Mouse (Mus musculus): ENCODE data around the gene Rps12-ps3. TPM values are rescaled to one million over a fixed set of nuclear protein-coding genes. Genes with fewer than 3 reads are reported as not detected.

Rps12-ps3 gene
- polyA plus RNA-seq, 1 experiment from 2014 or later, result 25.3 TPM

DNA sequence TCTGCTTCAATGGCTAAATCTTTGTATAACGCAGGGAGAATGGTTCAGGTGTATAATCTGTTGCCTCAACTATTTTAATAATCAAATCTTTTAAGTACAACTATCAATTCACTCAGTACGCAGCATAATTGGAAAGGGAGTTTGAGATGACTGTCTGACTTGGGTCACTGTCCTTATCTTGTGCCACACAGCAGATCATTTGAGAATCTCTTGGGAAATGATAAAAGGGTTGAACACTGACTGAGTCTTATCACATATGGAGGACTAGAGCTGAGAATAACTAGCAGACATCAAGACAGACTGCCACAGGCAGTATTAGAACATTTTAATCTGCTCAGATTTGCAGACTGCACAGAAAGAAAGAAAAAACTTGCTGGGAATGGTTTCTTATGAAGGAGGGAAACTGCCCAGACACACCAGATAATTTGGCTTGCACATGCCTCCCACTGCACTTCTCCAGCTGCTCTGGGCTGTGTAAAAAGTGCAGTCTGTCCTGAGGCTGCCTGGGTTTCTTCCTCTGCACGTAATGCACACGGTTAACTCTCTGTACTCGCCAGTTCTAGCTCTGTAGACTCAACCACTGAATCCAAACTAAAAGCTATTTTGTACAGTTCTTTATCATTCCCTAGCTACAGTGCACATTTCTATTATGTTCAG is 29.8 kb upstream of the Rps12-ps3 start:
- DNase-seq (ENCODE audit: low spot score) (no peak), ATAC-seq (no peak)
- no peak overlapping the region for H3K4me2 ChIP-seq (replicated peaks; ENCODE audit: low read depth, low read length)
- TF ChIP-seq CTCF (IDR thresholded peaks at IDR 0.05), result no peak
- no peak for TF ChIP-seq EP300 (IDR thresholded peaks at IDR 0.05)
- no peaks in the 10 kb centered on the region for H3K27me3 ChIP-seq (replicated peaks; ENCODE audit: insufficient read depth, low read length)
- no peak overlapping the region for H3K27ac ChIP-seq (ENCODE audit: low read length)
- H3K9me3 ChIP-seq (ENCODE audit: low read length), result no peaks in the 10 kb centered on the region
- H3K4me3 ChIP-seq (ENCODE audit: low read depth, low read length), result no peak overlapping the region
- no peaks in the 10 kb centered on the region for H3K36me3 ChIP-seq (ENCODE audit: insufficient read depth, low read length)
- WGBS, result 82% methylated on average over 5 of the region's 5 CpGs
- no peak overlapping the region for H3K9ac ChIP-seq (replicated peaks; ENCODE audit: low read depth)
- H3K4me1 ChIP-seq (ENCODE audit: insufficient read depth, low read depth, low read length), result no peaks in the 10 kb centered on the region

DNA sequence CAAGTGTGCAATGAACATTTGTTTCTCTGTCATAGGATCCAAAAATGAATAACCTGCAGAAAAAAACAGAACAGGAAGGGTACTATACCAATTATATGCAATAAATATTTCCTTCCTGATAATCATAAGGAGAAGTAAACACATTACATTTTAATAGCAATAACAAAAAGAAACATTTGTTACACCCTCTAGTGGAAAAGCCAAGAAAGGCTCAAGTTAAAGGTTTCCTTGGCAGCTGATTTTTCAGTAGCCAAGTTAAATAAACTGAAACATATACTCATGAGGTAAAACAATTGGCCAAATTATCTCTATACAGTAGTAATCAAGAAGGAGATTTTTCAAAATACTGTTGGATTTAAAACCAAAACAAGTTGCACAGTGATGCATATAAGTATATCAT is 6.8 kb upstream of the Rps12-ps3 start:
- H3K9me3 ChIP-seq (ENCODE audit: low read length), result no peaks in the 10 kb centered on the region
- ATAC-seq, result no peak
- no peak overlapping the region for H3K4me2 ChIP-seq (replicated peaks; ENCODE audit: low read depth, low read length)
- no peak overlapping the region for H3K9ac ChIP-seq (replicated peaks; ENCODE audit: low read depth)
- H3K36me3 ChIP-seq (ENCODE audit: insufficient read depth, low read length), result no peaks in the 10 kb centered on the region; the same call in 1 of the 2 replicates
- TF ChIP-seq CTCF (IDR thresholded peaks at IDR 0.05) (peak; percentile 25; the same call in 1 of the 2 replicates), EP300 (IDR thresholded peaks at IDR 0.05) (no peak)
- DNase-seq (ENCODE audit: low spot score), result no peak
- no peaks in the 10 kb centered on the region for H3K27me3 ChIP-seq (replicated peaks; ENCODE audit: insufficient read depth, low read length)
- H3K4me3 ChIP-seq (ENCODE audit: low read depth, low read length), result no peak overlapping the region
- no peaks in the 10 kb centered on the region for H3K4me1 ChIP-seq (ENCODE audit: insufficient read depth, low read depth, low read length)
- no peak overlapping the region for H3K27ac ChIP-seq (ENCODE audit: low read length)

DNA sequence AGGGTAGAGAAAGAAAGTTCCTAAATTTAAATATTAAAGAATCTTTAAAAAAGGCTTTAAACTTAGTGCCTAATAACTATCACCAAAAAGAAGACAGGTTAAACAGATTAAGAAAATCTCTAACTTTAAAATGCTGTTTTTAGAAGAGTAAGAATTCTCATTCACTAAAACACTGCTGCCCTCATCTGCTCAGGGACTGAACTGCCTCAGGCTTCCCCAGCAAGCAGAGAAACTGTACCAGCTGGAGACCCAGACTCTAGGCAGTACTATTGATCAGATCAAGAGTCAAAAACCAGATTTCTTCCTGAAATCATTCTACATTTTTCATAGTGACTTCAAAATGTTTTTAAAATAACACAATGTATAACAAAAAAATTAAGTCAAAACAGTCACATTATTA is 5.5 kb upstream of the Rps12-ps3 start:
- peak; percentile 42 for DNase-seq (ENCODE audit: low spot score)
- no peaks in the 10 kb centered on the region for H3K27me3 ChIP-seq (replicated peaks; ENCODE audit: insufficient read depth, low read length)
- no peak for ATAC-seq
- no peak overlapping the region for H3K4me2 ChIP-seq (replicated peaks; ENCODE audit: low read depth, low read length)
- H3K4me1 ChIP-seq (ENCODE audit: insufficient read depth, low read depth, low read length), result no peaks in the 10 kb centered on the region
- H3K9me3 ChIP-seq (ENCODE audit: low read length), result no peaks in the 10 kb centered on the region
- no peaks in the 10 kb centered on the region; the same call in 1 of the 2 replicates for H3K36me3 ChIP-seq (ENCODE audit: insufficient read depth, low read length)
- H3K9ac ChIP-seq (replicated peaks; ENCODE audit: low read depth), result no peak overlapping the region
- no peak overlapping the region for H3K27ac ChIP-seq (ENCODE audit: low read length)
- H3K4me3 ChIP-seq (ENCODE audit: low read depth, low read length), result no peak overlapping the region
- TF ChIP-seq EP300 (IDR thresholded peaks at IDR 0.05) (no peak), CTCF (IDR thresholded peaks at IDR 0.05) (peak; percentile 56)

DNA sequence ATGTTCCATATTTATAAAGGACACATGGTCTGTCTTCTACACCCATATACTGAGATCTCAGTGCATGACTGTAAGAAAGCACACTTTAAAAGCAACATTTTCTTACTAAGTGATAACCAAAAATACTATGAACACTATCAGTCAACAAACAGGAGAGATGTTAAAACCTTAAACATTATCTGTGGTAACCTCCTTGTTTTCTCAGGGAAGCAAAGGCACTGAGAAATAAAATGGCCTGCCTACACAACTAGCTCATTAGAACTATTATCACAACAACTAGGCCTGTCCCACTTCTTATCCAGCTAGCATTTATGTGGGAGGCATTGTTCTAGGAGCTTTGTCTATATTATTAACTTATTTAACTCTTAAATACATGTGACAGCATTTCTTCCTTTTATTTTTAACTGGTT is 8.7 kb downstream of the Rps12-ps3 start:
- Histone ChIP-seq H3K4me3 (ENCODE audit: low read depth, low read length) (no peak overlapping the region), H3K9ac (replicated peaks; ENCODE audit: low read depth) (no peak overlapping the region), H3K4me2 (replicated peaks; ENCODE audit: low read depth, low read length) (no peak overlapping the region), H3K36me3 (ENCODE audit: insufficient read depth, low read length) (no peaks in the 10 kb centered on the region), H3K27me3 (replicated peaks; ENCODE audit: insufficient read depth, low read length) (no peaks in the 10 kb centered on the region), H3K27ac (ENCODE audit: low read length) (no peak overlapping the region), H3K4me1 (ENCODE audit: insufficient read depth, low read depth, low read length) (no peaks in the 10 kb centered on the region), H3K9me3 (ENCODE audit: low read length) (no peaks in the 10 kb centered on the region)
- TF ChIP-seq CTCF (IDR thresholded peaks at IDR 0.05), result no peak
- TF ChIP-seq EP300 (IDR thresholded peaks at IDR 0.05), result no peak
- DNase-seq (ENCODE audit: low spot score), result no peak
- ATAC-seq, result no peak

DNA sequence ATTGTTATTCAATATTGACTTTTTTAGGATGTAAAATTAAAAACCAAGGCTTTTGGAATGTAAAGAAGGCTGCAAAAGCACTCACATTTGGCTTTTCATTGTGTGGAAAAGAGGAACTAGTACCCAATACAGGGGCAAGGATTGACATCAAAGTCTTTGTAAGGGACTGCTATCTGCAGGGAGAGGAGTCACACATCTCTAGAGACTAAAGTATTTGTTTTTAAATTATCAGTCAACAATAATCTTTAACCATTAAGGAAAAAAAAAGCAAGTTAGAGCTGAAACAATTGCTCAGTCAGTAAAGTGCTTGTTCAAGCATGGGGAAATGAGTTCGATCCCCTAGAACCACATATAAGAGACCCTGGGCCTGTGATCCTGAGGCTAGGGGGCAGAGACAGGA is 14.6 kb downstream of the Rps12-ps3 start:
- no peaks in the 10 kb centered on the region for H3K36me3 ChIP-seq (ENCODE audit: insufficient read depth, low read length)
- WGBS, result 100% methylated on average over 1 of the region's 1 CpGs
- DNase-seq (ENCODE audit: low spot score), result no peak
- no peaks in the 10 kb centered on the region for H3K27me3 ChIP-seq (replicated peaks; ENCODE audit: insufficient read depth, low read length)
- TF ChIP-seq EP300 (IDR thresholded peaks at IDR 0.05) (no peak), CTCF (IDR thresholded peaks at IDR 0.05) (no peak)
- no peak for ATAC-seq
- peaks cover 4% of the 10 kb centered on the region; the same call in 1 of the 2 replicates for H3K4me1 ChIP-seq (ENCODE audit: insufficient read depth, low read depth, low read length)
- H3K9ac ChIP-seq (replicated peaks; ENCODE audit: low read depth), result no peak overlapping the region
- no peaks in the 10 kb centered on the region for H3K9me3 ChIP-seq (ENCODE audit: low read length)
- no peak overlapping the region for H3K4me2 ChIP-seq (replicated peaks; ENCODE audit: low read depth, low read length)
- H3K27ac ChIP-seq (ENCODE audit: low read length), result no peak overlapping the region
- no peak overlapping the region for H3K4me3 ChIP-seq (ENCODE audit: low read depth, low read length)

DNA sequence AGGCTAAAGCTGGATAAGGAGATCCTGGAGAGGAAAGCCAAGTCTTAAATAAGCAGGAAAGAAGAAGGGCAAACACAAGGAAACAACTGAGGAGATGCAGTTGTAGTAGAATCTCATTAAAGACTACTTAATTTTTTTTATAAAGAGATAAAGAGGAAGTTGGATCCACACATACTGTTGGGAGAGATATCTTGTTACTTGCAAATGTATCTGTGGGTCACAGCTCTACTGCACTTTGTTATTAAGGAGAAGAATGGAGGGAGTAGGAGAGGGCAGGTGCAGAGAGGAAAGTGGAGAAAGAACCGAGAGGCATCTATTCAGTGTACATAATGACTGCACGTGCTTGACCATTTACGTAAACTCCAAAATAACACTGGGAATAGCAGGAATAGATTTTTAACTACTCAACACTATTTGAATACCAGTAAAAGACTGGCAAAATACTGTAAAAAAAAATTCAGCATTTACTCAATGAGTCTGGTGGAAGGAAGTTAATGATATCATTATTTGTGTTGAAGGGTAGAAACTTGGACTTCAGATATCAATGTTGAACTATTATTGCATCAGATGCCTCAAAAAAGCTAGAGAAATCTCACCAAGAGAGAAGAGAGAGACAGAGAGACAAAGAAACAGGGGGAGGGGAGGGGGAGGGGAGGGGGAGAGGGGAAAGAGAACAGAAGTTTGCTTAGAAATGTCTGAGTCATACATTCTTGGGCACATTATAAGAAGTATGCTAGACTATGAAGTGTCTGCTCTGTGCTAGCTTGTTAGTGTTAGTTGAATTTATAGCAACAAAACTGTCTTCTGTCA is 16.0 kb downstream of the Rps12-ps3 start:
- Histone ChIP-seq H3K9ac (replicated peaks; ENCODE audit: low read depth) (no peak overlapping the region), H3K9me3 (ENCODE audit: low read length) (no peaks in the 10 kb centered on the region), H3K4me1 (ENCODE audit: insufficient read depth, low read depth, low read length) (peaks cover 7% of the 10 kb centered on the region; the same call in 1 of the 2 replicates), H3K36me3 (ENCODE audit: insufficient read depth, low read length) (no peaks in the 10 kb centered on the region), H3K27ac (ENCODE audit: low read length) (no peak overlapping the region), H3K4me3 (ENCODE audit: low read depth, low read length) (no peak overlapping the region), H3K4me2 (replicated peaks; ENCODE audit: low read depth, low read length) (no peak overlapping the region), H3K27me3 (replicated peaks; ENCODE audit: insufficient read depth, low read length) (no peaks in the 10 kb centered on the region)
- ATAC-seq, result peak; percentile 44; the same call in 1 of the 2 replicates
- DNase-seq (ENCODE audit: low spot score), result peak; percentile 54
- TF ChIP-seq EP300 (IDR thresholded peaks at IDR 0.05), result no peak
- no peak for TF ChIP-seq CTCF (IDR thresholded peaks at IDR 0.05)
- WGBS, result 79% methylated on average over 3 of the region's 3 CpGs

All from lung, postnatal 0 days (tissue).